Mouse (Mus musculus) olfactory bulb, adult 2 months (tissue): ENCODE results near the gene Pip5k1b.

Source experiments
- CTCF ChIP-seq: fragments of 200-500 bp; IDR thresholded peaks from 2 replicates; pipeline ENCODE4 v1.5.1; 2012; ENCODE audit warnings: low read depth, mild to moderate bottlenecking, low read length, moderate library complexity; ENCODE audit not compliant: insufficient read depth
- POLR2A ChIP-seq: fragments of 200-500 bp; IDR thresholded peaks from 2 replicates; pipeline ENCODE4 v1.6.1; 2012; ENCODE audit warnings: mild to moderate bottlenecking, low read depth, low read length, moderate library complexity; ENCODE audit not compliant: insufficient read depth

DNA sequence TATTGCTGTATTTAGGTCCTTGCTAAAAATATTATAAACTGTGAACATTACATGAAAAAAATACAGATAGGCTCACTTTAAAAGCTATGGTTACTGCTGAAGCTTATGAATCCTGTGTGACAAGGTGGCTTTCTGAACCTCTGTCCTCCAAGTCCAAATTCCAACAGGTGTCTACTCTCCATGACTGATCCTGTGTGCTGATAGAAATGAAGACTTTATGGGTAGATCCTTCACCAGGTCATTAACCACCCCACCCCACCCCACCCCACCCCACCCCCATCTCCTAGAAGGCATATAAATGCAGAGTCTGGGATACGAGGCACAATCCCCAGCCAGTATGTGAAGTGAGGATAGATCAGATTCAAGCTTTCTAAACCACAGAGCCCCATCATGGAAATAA, 16.6 kb downstream of the Pip5k1b start:
- TF ChIP-seq CTCF (no peak), POLR2A (no peak)
